ENCODE assay signal across 20 mouse cellular contexts in the genomic region with DNA sequence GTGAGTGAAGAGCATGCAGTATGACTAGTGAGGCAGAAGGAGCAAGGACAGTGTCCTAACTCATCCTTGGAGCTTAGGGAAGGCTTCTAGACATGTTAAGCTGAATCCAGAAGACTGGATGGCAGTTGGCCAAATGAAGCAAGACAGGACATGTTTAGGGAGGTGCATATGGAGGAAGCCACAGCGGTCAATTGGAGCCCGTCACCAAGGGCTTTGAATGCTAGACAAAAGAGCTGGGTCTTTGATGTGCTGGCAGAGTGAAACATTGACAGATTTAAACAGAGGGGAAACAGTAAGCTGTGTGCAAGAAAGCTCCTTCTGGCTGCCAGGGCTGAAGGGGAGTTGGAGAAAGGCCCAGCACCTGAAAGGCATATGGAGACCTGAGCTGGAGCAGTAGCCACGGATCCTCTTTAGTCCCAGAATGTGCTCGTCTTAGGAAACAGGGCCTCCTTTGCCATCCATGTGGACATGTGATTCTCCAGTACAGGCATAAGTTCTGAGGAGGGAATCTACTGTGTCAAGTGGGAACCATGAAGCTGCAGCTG. TPM values are rescaled to one million over a fixed set of nuclear protein-coding genes. Genes with fewer than 3 reads are reported as not detected.
DNase-seq lines count a peak whose midpoint lies in the region; ATAC-seq lines count a peak whose summit lies in the region.
"Had no signal": no experiment of that assay in that cellular context is flagged by ENCODE, and none has a peak within 500 bp of the region (broad histone marks: within the 10 kb centered on the region; RNA-seq: fewer than 3 reads in every experiment).

No protein-coding gene starts in this region.

- no peak overlapping the region for H3K4me2 ChIP-seq in forebrain, embryonic 14.5 days (ENCODE audit: low read length)
- H3K4me2 ChIP-seq in forebrain, embryonic 12.5 days: no peak overlapping the region
- no peak overlapping the region for H3K4me2 ChIP-seq in neural tube, embryonic 13.5 days
- no peak overlapping the region for H3K4me2 ChIP-seq in neural tube, embryonic 15.5 days
- H3K4me2 ChIP-seq: embryonic facial prominence, embryonic 15.5 days; hindbrain, embryonic 14.5 days; limb, embryonic 13.5 days; neural tube, embryonic 12.5 days; stomach, embryonic 15.5 days had no signal

- no peak overlapping the region for H3K4me3 ChIP-seq in forebrain, embryonic 14.5 days (ENCODE audit: low read depth, low read length)
- no peak overlapping the region for H3K4me3 ChIP-seq in forebrain, embryonic 12.5 days (replicated peaks)
- no peak overlapping the region for H3K4me3 ChIP-seq in neural tube, embryonic 13.5 days
- H3K4me3 ChIP-seq in neural tube, embryonic 15.5 days (replicated peaks): no peak overlapping the region
- H3K4me3 ChIP-seq: embryonic facial prominence, embryonic 15.5 days; left cerebral cortex, adult 2 months; limb, embryonic 13.5 days; megakaryocyte, embryonic 14.5 days; neural tube, embryonic 12.5 days; stomach, embryonic 15.5 days had no signal

- 51% methylated on average over 4 of the region's 4 CpGs for WGBS in forebrain, embryonic 14.5 days
- WGBS in forebrain, embryonic 12.5 days: 84% methylated on average over 4 of the region's 4 CpGs
- 56% methylated on average over 4 of the region's 4 CpGs for WGBS in neural tube, embryonic 13.5 days
- 47% methylated on average over 4 of the region's 4 CpGs for WGBS in neural tube, embryonic 15.5 days

- no peaks in the 10 kb centered on the region for H3K4me1 ChIP-seq in forebrain, embryonic 14.5 days (ENCODE audit: control insufficient read depth, insufficient read depth, low read length)
- no peaks in the 10 kb centered on the region for H3K4me1 ChIP-seq in forebrain, embryonic 12.5 days
- no peaks in the 10 kb centered on the region for H3K4me1 ChIP-seq in neural tube, embryonic 13.5 days (replicated peaks)
- H3K4me1 ChIP-seq in neural tube, embryonic 15.5 days: no peaks in the 10 kb centered on the region
- H3K4me1 ChIP-seq: embryonic facial prominence, embryonic 15.5 days; limb, embryonic 13.5 days; neural tube, embryonic 12.5 days; stomach, embryonic 15.5 days had no signal

- H3K27ac ChIP-seq in forebrain, embryonic 14.5 days (ENCODE audit: low read depth, low read length): 0 out of 2 replicates have a peak overlapping the region, but pooled peaks have one; percentile 18
- H3K27ac ChIP-seq in forebrain, embryonic 12.5 days: no peak overlapping the region
- H3K27ac ChIP-seq in neural tube, embryonic 13.5 days (replicated peaks): no peak overlapping the region
- no peak overlapping the region for H3K27ac ChIP-seq in neural tube, embryonic 15.5 days (replicated peaks)
- H3K27ac ChIP-seq: embryonic facial prominence, embryonic 15.5 days; hindbrain, embryonic 14.5 days; left cerebral cortex, adult 2 months; limb, embryonic 13.5 days; liver, embryonic 14.5 days; neural tube, embryonic 12.5 days; stomach, embryonic 15.5 days had no signal

- no peak overlapping the region for H3K9ac ChIP-seq in forebrain, embryonic 14.5 days (ENCODE audit: low read length)
- H3K9ac ChIP-seq in forebrain, embryonic 12.5 days: no peak overlapping the region
- no peak overlapping the region for H3K9ac ChIP-seq in neural tube, embryonic 13.5 days
- H3K9ac ChIP-seq in neural tube, embryonic 15.5 days (replicated peaks): no peak overlapping the region
- H3K9ac ChIP-seq: embryonic facial prominence, embryonic 15.5 days; hindbrain, embryonic 14.5 days; limb, embryonic 13.5 days; liver, embryonic 14.5 days; neural tube, embryonic 12.5 days; stomach, embryonic 15.5 days had no signal

- DNase-seq in forebrain, embryonic 14.5 days (ENCODE audit: low spot score): peak; percentile 49
- DNase-seq in cerebellum, adult 9-11 months: peak; percentile 36
- peak; percentile 13 for DNase-seq in gonadal fat pad, adult 2 months (ENCODE audit: low read depth)
- DNase-seq in kidney, adult 9 months: no peak
- DNase-seq: gastrocnemius, postnatal 10 days; kidney, adult 11 months; kidney, postnatal 14 days; right cerebral cortex, postnatal 14 days; thymus, postnatal 14 days had no signal

- H3K9me3 ChIP-seq in forebrain, embryonic 14.5 days (replicated peaks; ENCODE audit: control insufficient read depth, low read length): no peaks in the 10 kb centered on the region
- no peaks in the 10 kb centered on the region for H3K9me3 ChIP-seq in forebrain, embryonic 12.5 days
- no peaks in the 10 kb centered on the region for H3K9me3 ChIP-seq in neural tube, embryonic 13.5 days
- no peaks in the 10 kb centered on the region for H3K9me3 ChIP-seq in neural tube, embryonic 15.5 days (replicated peaks)
- H3K9me3 ChIP-seq: embryonic facial prominence, embryonic 15.5 days; limb, embryonic 13.5 days; megakaryocyte, embryonic 14.5 days; neural tube, embryonic 12.5 days; stomach, embryonic 15.5 days had no signal

- peaks cover 22% of the 10 kb centered on the region for H3K36me3 ChIP-seq in forebrain, embryonic 14.5 days (ENCODE audit: control insufficient read depth, insufficient read depth, low read length)
- H3K36me3 ChIP-seq in forebrain, embryonic 12.5 days (replicated peaks): peaks cover 18% of the 10 kb centered on the region
- peaks cover 47% of the 10 kb centered on the region for H3K36me3 ChIP-seq in neural tube, embryonic 13.5 days
- H3K36me3 ChIP-seq in neural tube, embryonic 15.5 days: peaks cover 24% of the 10 kb centered on the region
- H3K36me3 ChIP-seq: stomach, embryonic 15.5 days had no signal

- ATAC-seq in forebrain, embryonic 14.5 days: peak; percentile 62; the same call in 1 of the 2 replicates
- ATAC-seq in forebrain, embryonic 12.5 days (ENCODE audit: low FRiP score): no peak
- ATAC-seq in neural tube, embryonic 13.5 days (ENCODE audit: low read depth): peak; percentile 40; the same call in 1 of the 2 replicates
- ATAC-seq in neural tube, embryonic 15.5 days (ENCODE audit: low FRiP score): no peak

- no peaks in the 10 kb centered on the region for H3K27me3 ChIP-seq in forebrain, embryonic 14.5 days (replicated peaks; ENCODE audit: control insufficient read depth, insufficient read depth, low read length)
- no peaks in the 10 kb centered on the region for H3K27me3 ChIP-seq in forebrain, embryonic 12.5 days
- H3K27me3 ChIP-seq in neural tube, embryonic 13.5 days: no peaks in the 10 kb centered on the region
- no peaks in the 10 kb centered on the region for H3K27me3 ChIP-seq in neural tube, embryonic 15.5 days (replicated peaks)
- H3K27me3 ChIP-seq: limb, embryonic 13.5 days; neural tube, embryonic 12.5 days; stomach, embryonic 15.5 days had no signal

RNA-seq across cellular contexts. Expression of a gene that starts 19.3 kb away (rescaled TPM):
- 39.2 and 49.1 TPM in 2 replicates for polyA plus RNA-seq in forebrain, embryonic 14.5 days (2014; fragmentation: Nextera tagmentation; extraction: Ambion mirVana)
- polyA plus RNA-seq in forebrain, embryonic 12.5 days (2016; fragmentation: Nextera tagmentation; extraction: Ambion mirVana): 39.5 and 44.0 TPM in 2 replicates
- 35.6 and 38.0 TPM in 2 replicates for polyA plus RNA-seq in neural tube, embryonic 13.5 days (2015; fragmentation: Nextera tagmentation; extraction: Ambion mirVana)
- 37.5 and 39.7 TPM in 2 replicates for polyA plus RNA-seq in neural tube, embryonic 15.5 days (2015; fragmentation: Nextera tagmentation; extraction: Ambion mirVana)
- 9.7 and 11.1 TPM in 2 replicates for polyA plus RNA-seq in gonadal fat pad, adult 2 months (2012; rRNA removed)

RNA-seq across cellular contexts. Expression of a gene that starts 31.1 kb away (rescaled TPM):
- 9.4 and 9.6 TPM in 2 replicates for polyA plus RNA-seq in forebrain, embryonic 14.5 days (2014; fragmentation: Nextera tagmentation; extraction: Ambion mirVana)
- 12.0 and 12.3 TPM in 2 replicates for polyA plus RNA-seq in forebrain, embryonic 12.5 days (2016; fragmentation: Nextera tagmentation; extraction: Ambion mirVana)
- polyA plus RNA-seq in neural tube, embryonic 13.5 days (2015; fragmentation: Nextera tagmentation; extraction: Ambion mirVana): 10.9 and 11.8 TPM in 2 replicates
- polyA plus RNA-seq in neural tube, embryonic 15.5 days (2015; fragmentation: Nextera tagmentation; extraction: Ambion mirVana): 13.3 and 15.1 TPM in 2 replicates
- 3.1 and 3.6 TPM in 2 replicates for polyA plus RNA-seq in gonadal fat pad, adult 2 months (2012; rRNA removed)

RNA-seq across cellular contexts. Expression of a gene that starts 59.9 kb away (rescaled TPM):
- 53.6 and 59.0 TPM in 2 replicates for polyA plus RNA-seq in forebrain, embryonic 14.5 days (2014; fragmentation: Nextera tagmentation; extraction: Ambion mirVana)
- 51.5 and 56.8 TPM in 2 replicates for polyA plus RNA-seq in forebrain, embryonic 12.5 days (2016; fragmentation: Nextera tagmentation; extraction: Ambion mirVana)
- 70.7 and 74.4 TPM in 2 replicates for polyA plus RNA-seq in neural tube, embryonic 13.5 days (2015; fragmentation: Nextera tagmentation; extraction: Ambion mirVana)
- polyA plus RNA-seq in neural tube, embryonic 15.5 days (2015; fragmentation: Nextera tagmentation; extraction: Ambion mirVana): 71.3 and 82.0 TPM in 2 replicates
- polyA plus RNA-seq in gonadal fat pad, adult 2 months (2012; rRNA removed): 9.4 and 12.7 TPM in 2 replicates

Comparison
In these comparisons a context has a peak if more than half of its experiments do, and no peak if none do; other contexts are left out.
1. ATAC-seq: peak in forebrain, embryonic 14.5 days (single experiment) and neural tube, embryonic 13.5 days (single experiment); none in forebrain, embryonic 12.5 days (single experiment) and neural tube, embryonic 15.5 days (single experiment).